Mouse (Mus musculus): ENCODE data around the gene Myrfl. TPM values are rescaled to one million over a fixed set of nuclear protein-coding genes. Genes with fewer than 3 reads are reported as not detected.

Myrfl gene
- total RNA-seq, 2 experiments from 2014 or later: 0.18 TPM; not detected in 1

- no peak for DNase-seq
Observed at GRCm38 (mm10) chr10:116815311-116816060, 81.2 kb downstream of the Myrfl start.

DNA sequence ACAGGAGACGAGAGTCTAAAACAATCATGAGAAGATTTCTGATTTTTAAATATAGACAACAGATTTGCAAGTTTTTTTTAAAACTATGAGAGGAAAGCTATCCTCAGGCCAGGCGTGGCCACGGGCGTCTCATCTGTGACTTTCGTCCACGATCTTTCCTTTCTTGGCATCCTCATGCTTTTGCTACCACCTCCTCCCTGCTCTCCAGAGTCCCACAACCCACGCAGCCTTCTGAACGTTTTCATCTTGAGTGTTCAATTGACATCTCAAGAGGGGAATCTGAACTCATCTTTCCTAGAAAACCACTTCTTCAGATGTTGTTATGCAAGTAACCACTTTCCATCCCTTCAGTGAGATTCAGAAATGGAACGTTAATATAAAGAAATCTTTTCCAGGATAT, 83.6 kb downstream of the Myrfl start:
- DNase-seq: no peak

DNA sequence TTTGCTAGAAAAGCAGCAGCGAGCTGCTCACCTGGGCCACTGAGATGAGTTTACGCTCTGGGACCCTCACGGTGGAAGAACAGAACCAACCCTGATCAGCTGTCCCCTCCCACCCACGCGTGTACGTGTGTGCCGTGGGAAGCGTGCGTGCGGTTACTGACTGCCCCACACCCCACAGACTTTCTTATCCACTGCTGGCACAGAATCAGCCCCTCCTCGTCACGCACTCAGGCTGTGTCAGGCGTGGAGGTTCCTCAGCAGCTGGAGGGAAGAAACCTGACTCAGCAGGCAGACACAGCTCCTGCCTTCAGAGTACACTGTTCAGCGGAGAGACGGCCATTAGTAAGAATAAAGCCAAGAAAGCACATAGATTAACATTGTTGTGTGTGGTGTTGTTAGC, 86.0 kb downstream of the Myrfl start:
- no peak for DNase-seq

DNA sequence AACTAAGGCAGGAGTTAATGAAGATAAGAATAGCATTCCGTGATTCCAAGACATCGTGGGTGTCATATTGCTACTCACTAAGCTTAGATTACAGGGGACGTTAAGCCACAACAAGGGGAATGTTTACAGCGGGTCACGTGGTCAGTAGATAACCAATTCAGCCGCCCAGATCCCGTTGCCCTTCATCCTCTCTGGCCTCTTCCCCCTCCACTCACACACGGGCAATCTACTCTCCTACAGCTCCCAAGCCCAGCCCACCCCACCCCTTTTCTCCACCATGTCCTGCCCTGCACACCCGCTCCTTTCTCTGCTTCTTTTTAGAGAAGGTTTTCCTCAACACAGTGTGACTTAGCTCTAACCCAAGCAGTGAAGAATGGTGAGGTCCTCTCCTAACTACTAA, 87.3 kb downstream of the Myrfl start:
- DNase-seq: no peak

GRCm38 (mm10) chr10:116808556-116809353, 88.0 kb downstream of the Myrfl start:
- no peak for DNase-seq

- no peak for DNase-seq
Observed at GRCm38 (mm10) chr10:116802178-116802794, 94.4 kb downstream of the Myrfl start.

DNA sequence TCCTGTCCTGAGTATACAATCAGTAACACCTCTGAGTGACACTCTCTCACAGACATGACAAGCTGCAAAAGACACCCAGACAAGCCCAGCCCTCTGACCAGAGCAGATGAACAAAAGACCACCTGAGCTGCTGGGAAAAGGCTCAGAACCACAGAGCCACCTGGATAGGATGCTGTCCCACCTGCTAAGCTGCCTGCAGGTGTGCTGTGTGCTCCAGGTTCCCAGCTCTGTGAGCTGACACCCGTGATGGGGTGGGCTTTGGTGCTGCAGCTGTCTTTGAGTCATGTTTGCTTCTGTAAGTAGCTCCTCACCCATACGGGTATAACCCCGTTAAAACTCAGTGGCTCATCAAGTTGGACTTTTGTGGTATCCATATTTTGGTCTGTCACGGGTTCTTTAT, 95.4 kb downstream of the Myrfl start:
- no peak for DNase-seq

DNA sequence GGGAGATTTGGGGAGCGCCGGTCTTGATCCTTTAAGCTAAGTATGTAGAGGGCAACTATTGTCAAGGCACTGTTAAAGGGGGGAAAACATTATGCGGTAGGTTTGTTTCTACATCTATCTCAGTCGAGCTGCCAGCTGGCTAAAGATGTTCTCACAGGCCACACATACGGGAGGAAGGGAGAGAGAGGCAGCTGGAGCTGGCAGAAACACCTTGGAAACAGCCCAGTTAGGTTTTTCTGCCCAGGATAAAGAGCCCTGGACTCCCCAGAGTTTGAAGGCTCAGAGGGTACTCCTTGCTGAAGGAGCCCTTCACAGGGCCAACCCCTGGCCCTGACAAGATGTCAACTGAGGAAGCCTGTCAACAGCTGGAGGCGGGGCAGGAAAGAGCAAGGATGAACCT, 100.7 kb downstream of the Myrfl start:
- no peak for DNase-seq

DNA sequence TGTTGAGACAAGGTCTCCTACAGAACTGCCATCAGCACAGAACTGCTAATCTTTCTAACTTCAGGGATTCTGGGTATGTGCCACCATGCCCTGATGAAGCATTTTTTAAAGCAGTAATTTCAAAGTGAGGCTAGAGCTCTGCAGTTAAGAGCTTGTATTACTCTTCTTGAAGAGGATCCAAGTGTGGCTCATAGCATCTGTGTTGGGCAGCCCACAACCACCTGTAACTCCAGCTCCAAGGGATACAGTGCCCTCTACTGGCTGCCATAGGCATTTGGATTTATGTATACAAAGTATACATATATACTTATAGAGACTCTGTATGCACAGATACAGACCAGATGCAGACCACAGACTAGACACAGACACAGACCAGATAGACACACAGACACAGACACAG, 107.6 kb downstream of the Myrfl start:
- DNase-seq: no peak

- no peak for DNase-seq
Observed at GRCm38 (mm10) chr10:116788431-116788830, 108.3 kb downstream of the Myrfl start.

- DNase-seq: no peak
Observed at GRCm38 (mm10) chr10:116784098-116784497, 112.6 kb downstream of the Myrfl start.

- DNase-seq: no peak
Observed at GRCm38 (mm10) chr10:116783020-116783419, 113.7 kb downstream of the Myrfl start.

DNA sequence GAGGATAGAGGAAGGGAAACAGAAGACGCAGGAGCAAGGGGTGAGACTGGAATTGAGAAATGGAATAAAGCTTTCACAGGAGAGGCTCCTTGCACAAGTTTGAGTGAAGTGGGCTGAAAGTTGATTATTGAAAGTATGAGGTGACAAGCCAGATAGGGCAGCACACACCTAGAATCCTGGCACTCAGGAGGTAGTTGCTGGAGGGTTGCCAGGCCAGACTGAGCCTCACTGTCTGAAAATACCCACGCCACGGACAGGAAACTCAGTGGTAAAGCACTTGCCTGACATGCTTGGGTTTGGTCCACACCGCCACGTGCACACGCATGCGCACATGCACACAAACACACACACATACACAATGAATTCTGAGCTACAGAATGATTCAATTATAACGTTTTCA, 118.8 kb downstream of the Myrfl start:
- no peak for DNase-seq

GRCm38 (mm10) chr10:116776846-116777245, 119.9 kb downstream of the Myrfl start:
- DNase-seq: no peak

GRCm38 (mm10) chr10:116773846-116774750, 122.6 kb downstream of the Myrfl start:
- DNase-seq: peak; percentile 60

DNA sequence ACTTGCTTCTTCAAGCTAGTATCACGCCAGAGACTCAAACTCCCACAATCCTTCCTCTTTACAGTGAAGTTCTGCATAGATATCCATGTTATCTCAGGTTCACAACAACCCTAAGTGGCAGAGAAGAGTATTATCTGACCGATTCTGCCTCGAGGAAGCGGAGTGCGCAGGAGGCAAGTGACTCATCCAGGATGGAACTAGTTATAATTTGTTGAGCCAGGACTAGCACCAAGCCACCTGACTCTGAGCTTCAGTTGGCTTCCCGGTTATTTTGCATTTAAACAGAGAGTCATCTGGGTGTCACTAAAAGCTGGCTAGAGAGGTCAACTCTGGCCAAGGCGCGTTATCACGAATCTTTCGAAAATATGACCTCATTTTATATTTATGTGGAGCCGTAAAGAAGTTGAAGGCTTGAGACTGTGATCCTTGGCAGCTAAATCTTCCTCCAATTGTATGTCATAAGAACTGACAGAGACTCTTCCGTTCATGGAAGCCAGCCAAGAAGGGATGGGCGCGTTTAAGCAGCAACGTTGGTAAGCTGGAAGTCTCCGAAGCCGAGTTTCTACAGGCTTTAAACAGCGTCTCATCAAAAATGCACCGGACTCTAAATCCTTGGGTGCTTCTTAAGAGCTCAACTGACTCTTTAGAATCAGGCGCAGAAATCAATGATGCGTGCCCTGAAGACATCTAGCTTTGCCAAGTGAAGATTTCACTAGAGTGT, 125.3 kb downstream of the Myrfl start:
- DNase-seq: no peak

GRCm38 (mm10) chr10:116768642-116769041, 128.1 kb downstream of the Myrfl start:
- DNase-seq: no peak

DNA sequence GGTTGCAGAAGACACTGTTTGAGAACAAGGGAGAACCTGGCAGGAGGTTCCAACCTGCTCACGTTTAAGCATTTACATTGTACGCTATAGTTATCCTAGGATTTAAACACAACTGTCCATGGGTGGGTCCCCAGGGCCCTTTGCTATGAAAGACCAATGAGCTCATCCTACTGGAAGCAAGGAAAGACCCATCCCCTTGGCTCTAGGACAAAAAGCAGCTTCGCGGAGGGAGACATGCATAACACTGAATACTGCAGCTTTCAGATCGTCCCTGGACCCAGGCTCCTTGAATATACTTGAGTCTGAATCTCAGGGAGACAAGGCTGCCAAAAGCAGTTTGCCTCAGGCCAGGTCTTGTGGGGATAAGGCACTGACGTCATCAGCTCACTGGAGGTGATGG, 130.2 kb downstream of the Myrfl start:
- no peak for DNase-seq

DNA sequence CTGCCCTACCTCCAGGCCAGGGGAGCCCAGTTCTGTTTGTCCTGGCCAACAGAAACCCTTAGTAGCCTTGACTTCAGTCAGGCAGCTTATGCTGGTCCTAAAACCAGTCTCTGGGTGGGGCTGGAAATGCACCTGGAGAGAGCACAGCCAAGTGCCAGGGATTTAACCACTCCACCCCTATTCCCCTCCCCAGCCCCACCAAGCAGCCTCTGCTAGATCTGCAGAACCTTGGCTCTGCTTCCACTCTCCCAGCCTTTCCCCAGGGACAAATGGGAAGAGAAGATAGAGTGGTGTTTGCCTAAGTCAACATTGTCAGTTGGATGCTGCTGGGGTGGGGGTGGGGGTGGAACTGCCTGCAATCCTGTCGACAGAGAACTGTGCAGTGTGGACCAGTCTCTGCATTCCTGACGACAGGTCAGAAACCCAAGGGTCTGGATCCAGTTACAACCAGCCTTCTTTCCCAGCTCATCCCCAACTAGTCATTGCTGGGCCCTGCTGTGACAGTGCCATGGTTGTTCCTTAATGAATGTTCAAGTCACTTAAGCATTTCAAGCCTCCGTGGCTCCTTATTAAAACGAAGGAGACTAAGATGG, 135.1 kb downstream of the Myrfl start:
- no peak for DNase-seq

- DNase-seq: no peak
Observed at GRCm38 (mm10) chr10:116760561-116760960, 136.2 kb downstream of the Myrfl start.

DNA sequence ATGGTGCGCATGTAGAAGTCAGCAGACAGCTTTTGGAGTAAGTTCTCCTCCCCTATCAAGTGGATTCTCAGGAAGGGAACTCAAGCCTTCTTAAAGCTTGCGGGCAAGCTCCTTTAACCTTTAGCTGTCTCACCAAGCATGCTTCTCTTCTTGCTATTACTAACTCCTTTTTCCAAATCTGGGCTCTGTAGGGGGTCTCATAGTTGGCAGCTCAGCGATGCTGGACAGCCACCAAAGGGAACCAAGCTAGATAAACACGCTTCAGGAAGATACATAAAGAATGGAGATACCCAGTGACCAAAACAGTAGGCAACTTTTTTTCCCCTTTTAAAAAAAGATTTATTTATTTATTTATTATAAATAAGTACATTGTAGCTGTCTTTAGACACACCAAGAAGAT, 136.9 kb downstream of the Myrfl start:
- no peak for DNase-seq

Measured in gastrocnemius, postnatal 25 days (tissue).